Mouse (Mus musculus): ENCODE data around the gene Zfp142.
A peak's percentile ranks its signal among the peaks of the same experiment; 100 is the strongest.

Zfp142 gene

DNA sequence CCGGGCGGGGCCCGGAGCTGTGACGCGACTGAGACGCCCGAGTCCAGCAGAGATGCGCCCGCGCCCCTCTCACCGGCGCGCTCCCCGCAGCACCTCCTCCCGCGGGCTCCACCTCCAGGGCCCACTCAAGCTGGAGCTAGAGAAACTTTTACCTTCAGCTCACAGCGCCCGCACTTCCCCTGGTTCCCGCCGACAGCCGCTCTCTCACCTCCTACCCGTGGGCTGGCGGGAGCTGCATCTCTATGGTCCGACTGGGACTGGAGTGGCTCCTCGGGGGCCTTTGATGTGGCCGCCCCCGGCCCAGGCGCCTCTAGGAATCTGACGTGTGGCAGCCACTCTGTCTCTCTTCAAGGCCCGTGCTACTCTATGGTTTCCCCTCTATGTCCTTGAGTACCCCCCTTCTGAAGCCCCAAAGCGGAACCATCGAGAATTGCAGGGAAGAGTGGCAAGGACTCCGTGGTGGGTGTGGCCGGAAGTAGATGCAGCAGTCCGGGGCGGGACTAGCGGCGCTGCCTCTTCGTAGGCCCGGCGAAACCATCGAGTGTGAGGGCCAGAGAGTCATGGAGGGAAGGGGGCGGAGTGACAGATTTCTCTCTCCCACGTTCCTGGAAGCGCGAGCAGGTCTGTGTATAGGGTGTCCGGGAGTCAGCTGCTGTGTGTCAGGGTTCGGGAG lies at the start of gene Zfp142, which contains the start of gene Bcs1l:
Zfp142 (minus strand) TSS at position 474 of the 673 bp plus-strand sequence.
Bcs1l (plus strand) TSS at position 517 of the 673 bp plus-strand sequence.
- DNase-seq (ENCODE audit: low spot score in 2 of 2), result peak; percentile 94 to 96

DNA sequence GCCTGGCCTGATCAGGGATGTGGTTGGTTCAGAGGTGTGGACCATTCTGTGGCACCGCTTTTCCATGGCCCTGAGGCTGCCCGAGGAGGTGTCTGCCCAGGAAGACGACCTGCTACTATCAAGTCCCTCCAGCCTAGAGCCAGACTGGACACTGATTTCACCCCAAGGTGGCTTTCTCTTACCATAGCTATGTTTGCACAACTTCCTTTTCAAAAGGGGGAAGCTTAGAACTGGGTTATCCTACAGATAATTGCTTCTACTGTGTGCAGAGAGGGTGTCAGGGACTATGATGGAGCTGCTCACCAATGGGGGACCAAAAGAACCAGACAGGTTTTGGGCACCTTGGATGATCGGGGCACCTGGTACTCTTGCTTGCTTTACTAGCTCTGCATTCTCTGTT lies 44.7 kb upstream of the Zfp142 start:
- no peak for DNase-seq (ENCODE audit: low spot score in 2 of 2)

DNA sequence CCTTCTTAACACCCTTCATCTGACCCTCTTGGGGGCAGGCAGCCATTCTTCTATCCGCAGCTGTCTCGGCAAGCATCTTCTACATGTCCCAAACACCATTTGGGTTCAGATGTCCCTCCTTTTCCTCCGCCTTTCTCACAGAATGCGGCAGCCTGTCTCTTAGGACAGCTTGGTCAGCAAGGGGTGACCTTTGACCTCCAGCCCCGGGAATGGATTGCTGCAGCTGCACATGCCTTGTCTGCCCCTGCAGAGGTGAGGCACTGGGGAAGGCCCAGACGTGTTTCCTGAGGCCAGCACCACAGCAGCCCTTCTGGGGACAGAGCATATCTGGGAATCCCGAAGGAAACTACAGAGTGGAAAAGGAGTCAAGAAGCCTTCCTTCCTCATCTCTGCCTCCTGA lies 40.0 kb upstream of the Zfp142 start:
- no peak for DNase-seq (ENCODE audit: low spot score in 2 of 2)

DNA sequence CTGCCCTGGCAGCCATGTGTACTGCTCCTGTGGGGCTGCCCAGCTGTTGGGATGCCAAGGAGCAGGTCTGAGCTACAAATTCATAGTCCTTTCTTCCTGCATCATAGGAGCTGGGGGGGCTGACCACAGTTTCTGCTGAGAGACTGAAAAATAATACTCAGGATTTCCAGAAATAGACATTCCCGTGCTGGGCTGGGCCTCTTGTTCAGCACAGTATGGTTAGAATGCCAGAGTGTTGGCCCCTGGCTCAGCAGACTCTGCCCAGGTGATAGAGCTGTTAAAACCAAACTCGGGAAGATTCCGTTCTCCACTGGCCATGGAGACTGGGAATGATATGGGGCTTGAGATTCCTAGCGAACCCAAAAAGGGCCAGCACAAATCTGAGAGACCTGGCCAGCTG lies 38.0 kb upstream of the Zfp142 start:
- DNase-seq (ENCODE audit: low spot score in 2 of 2), result no peak

DNA sequence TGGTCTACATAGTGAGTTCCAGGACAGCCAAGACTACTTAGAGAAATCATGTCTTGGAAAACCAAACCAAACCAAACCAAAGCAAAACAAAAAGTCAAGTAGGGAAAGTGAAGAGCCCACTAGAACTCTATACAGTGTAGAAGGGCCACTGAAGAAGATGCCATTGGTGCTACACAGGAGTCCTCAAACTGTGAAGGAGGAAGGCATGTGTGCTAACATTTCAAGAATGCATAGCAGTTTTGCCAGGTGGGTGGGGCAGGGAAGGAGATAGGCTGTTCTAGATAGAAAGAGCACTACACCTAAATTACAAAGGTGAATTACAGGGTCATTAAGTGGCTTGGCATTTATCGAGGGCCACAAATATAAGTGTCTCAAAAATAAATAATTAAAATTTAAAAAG lies 36.1 kb upstream of the Zfp142 start:
- no peak for DNase-seq (ENCODE audit: low spot score in 2 of 2)

DNA sequence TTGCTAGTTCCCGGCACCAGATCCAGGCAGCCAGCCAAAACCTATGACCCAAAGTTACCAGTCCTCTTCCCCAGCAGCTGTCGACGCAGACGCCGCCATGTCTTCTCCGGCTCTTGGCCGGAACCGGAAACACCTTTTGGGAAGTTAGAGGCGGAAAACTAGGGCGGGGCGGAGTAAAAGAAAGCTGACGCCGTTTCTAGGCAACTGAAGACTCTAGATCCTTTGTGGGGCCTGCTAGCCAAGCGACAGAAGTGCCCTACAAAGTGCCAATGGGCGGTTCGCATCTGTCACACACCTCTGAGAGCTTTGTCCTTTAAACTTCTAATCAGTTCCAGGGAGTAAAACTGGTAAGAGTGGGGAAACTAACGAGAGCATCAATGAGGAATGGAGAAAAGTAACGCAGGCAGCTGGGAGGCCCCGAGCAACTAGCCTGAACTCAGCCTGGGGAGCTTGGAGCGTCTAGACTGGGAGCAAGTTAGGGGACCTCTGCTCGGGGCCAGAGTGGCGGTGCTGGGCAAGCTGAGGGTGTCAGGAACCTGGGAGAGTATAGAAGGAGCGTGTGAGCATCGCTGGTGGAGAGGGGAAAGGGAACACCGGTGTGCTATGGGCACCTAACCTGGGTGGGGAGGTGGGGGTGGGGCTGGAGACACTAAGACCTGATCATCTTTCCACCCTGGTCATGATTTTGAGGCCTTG lies 13.4 kb upstream of the Zfp142 start, which contains the start of the genes Rnf25 and Stk36:
Rnf25 (minus strand) TSS at position 131 of the 696 bp plus-strand sequence.
Stk36 (plus strand) TSS at position 179 of the 696 bp plus-strand sequence.
- DNase-seq (ENCODE audit: low spot score in 2 of 2), result peak; percentile 55 to 77

DNA sequence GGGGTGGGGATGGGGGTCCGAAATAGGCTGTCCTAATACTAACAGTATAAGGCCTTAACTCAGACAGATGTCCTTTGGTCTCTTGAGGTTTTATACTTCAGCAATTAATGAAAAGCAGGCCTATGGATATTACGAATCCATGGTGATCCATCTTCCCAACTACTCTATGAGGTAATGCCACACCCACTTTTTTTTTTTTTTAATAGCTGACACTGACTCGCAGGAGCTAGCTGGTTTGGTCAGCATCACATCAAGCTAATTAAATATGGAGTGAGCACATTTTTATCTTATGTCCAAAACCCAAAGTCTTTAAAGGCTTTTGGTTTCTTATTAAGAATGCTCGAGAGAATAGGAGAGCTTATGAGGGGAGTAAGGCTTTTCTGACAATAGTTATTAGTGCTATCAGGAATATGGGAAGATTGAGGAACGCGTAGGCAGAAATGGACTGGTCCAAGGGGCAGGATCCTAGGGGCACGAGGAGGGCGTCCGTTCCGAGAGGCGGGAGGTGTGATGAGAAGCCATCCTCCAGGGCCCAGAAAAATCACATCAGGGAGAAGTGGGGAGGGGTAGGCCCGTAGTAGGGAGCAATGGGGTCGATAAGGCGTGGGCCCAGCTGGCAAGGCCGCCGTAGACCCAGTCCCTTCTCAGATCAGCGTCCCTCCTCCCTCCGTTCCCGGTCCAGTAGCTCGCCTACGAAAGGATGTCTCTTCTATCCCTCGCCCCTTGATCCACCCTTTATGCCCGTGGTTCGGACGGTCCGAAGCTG lies 12.6 kb upstream of the Zfp142 start:
- no peak for DNase-seq (ENCODE audit: low spot score in 2 of 2)

DNA sequence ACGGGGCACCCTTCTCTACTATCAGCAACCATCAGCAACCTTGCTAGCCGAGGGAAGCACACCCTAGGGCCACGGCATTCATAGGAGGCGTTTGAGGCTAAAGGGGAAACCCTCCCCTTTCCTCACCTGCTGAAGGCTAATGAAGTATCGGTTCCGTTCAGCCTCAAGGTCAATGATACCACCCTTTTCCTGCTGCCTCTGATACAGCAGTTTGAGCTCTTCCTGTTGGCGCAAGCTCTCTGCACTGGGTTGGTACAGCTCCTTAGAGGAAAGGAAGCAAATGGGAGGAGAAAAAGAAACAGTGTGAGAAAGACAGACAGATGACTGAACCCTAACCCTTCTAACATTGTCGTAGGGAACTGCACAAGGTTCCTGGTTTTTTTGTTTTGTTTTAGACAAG lies 6.4 kb upstream of the Zfp142 start:
- no peak for DNase-seq (ENCODE audit: low spot score in 2 of 2)

DNA sequence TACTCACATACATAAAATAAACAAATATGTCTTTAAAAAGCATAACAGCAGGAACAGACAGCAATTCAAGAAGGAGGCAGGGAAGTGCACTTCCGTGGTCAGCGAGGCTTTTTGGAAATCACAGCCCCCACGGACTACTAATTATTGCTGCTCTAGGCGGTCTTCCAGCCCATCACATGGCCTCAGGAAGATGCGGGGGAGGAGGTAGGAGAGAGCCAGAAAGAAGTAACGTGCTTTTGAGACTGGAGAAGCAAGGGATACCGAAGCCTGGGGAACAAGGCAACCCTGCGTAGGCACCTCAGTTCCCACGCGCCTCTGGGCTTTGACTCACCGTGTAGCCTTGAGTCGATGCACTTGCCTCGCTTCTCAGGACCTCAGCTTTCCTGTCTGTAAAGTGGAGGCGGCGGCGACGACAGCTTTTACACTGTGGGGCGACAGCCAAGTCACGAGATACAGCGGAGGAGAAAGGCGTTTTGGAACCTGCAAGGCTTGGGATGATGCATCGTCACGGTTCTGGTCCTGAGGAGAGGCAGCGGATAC lies 743 bp downstream of the Zfp142 start:
- no peak for DNase-seq (ENCODE audit: low spot score in 2 of 2)

DNA sequence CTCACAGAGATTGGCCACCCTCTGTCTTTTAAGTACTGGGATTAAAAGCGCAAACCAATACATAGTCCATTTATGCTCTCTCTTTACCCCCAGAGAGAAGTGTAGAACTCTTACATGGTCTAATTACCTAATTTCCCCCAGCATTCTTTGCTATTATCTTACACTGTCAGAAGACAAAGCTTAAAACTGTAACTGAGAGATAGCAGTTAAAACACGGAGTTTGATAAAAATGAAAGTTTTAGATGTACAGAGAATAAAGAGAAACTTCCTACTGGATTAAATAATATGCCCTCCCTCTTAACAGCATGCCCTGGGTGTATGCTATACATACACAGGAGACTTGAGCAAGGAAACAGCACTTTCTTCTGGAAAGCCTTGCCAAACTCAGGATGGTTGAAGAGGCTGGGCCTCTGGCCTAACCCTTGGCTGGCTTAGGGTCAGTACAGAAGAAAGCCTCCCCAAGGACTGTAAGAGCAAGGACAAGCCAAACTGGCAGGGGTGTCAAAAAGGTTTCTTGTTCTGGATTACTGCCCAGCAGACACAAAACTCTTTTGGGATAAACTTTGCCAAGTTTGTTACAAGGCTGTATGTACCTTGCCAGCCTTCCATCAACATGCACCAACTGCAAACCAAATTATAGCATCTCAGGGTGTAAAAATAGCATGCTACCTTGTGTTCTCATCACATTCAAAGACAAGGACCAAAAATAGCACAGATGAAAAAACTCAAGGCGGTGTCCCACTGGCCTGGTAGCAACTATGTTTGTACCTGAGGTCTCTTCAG lies 3.2 kb downstream of the Zfp142 start:
- no peak for DNase-seq (ENCODE audit: low spot score in 2 of 2)

DNA sequence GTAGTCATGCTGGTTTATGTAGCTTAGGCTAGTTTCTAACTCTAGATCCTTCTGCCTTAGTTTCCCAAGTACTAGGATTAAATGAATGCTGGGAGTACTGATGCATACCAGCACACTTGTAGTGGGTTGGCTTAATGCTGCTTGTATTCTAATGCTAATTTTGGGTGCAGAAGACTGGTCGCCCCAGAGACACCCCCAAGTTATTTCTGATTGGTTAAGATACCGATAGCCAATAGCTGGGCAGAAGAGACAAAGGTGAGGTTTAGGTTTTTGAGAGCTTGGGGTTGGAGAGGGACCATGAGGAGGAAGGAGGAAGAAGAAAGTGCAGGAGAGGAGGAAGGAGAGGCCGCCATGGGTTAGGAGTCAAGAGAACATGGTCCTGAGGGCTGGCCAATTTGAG lies 5.4 kb downstream of the Zfp142 start:
- no peak for DNase-seq (ENCODE audit: low spot score in 2 of 2)

DNA sequence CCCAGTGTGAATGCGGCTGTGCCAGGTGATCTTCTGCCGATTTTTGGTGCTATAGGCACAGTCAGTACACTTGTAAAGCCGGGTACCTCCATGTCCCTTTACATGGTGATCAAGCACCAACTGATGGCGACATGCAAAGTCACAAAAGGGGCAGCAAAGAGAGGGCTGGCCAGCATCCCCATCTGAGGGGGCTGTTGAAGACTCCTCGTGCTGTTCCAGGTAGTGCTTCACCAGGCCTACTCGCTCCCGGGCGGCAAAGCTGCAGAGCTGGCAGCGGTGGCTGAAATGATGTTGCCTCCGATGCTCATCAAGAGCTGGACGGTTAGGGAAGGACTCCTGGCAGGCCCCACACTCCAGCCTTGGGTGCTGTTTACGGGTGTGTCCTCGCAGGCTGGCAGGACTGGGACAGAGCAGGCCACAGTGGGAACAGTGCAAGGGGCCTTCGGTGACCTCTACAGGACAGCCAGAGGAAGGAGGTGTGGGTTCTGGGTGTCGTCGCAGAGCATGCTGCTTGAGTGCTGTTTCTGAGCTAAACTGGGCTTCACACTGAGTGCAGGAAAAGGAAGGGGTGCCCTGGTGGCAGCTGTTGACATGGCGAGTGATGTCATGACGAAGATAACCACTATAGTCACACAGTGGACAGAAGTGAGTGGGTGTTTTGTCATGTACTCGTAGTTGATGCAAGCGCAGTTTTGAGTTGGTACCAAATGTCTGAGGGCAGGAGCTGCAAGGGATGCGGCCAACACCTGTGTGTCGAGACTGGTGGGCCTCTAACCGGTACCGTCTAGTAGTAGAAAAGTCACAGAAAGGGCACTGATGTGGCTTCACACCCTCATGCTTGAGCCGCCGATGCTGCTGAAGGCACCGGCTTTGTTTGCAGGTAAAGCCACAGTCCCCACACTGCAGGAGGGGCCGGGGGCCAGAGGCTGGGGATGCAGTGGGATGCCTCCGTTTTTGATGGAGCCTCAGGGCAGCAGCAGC lies 18.0 kb downstream of the Zfp142 start:
- DNase-seq (ENCODE audit: low spot score in 2 of 2), result no peak

DNA sequence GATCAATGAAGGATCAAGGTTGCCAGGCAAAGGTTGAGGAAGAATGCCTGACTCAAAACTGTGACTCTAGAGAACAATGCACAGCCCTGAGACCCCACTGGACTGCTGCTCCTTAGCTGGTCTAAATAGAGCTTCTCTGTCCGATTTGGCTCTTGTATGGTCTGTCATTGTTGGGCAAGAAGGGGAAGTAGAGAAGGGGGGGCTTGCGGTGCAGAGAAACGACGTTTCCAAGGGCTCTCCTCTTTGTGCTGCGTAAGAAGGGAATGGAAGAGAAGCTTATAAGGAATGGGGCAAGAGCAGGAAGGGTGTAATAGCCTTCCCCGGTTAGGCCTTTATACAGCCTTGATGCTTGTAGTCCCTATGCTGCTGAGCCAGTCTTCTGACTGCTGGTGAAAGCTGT lies 22.2 kb downstream of the Zfp142 start:
- no peak for DNase-seq (ENCODE audit: low spot score in 2 of 2)

DNA sequence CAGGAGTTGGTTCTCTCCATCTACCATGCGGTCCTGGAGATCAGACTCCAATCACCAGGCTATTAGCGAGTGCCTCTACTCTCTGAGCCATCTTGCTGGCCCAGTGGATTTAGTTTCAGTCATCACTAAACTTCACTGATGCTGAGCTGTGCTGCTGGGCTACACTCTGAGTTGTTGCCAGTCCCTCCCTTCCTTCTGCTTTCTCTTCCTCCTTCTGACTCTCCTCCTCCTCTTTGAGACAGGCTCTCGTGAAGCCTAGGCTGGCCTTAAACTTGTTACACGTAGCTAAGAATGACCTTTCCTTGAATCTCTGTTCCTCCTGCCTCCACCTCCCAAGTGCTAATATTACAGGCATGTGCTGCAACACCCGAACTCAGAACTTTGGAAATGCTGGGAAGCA lies 29.0 kb downstream of the Zfp142 start:
- no peak for DNase-seq (ENCODE audit: low spot score in 2 of 2)

DNA sequence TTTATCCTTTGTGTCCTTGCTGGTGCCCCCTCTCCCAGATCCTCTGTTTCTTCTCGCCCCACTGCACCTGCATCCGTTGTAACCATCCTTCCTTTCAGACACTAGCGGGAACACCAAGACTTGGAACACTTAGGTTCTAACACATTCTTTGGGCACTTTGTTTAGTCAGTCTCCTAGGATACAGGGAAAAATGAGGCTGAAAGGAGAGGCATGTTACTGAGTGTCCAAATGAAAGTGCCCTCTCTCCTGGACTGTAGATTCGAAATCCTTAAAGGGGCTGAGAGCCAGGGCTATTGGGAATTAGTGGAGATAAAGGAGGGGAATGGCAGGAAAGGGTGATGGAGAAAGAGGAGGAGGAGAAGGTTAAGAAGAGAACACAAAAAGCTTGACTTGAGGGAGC lies 43.9 kb downstream of the Zfp142 start, which contains the start of gene Usp37:
Usp37 (minus strand) TSS at position 101 of the 400 bp plus-strand sequence.
- no peak for DNase-seq (ENCODE audit: low spot score in 2 of 2)

DNA sequence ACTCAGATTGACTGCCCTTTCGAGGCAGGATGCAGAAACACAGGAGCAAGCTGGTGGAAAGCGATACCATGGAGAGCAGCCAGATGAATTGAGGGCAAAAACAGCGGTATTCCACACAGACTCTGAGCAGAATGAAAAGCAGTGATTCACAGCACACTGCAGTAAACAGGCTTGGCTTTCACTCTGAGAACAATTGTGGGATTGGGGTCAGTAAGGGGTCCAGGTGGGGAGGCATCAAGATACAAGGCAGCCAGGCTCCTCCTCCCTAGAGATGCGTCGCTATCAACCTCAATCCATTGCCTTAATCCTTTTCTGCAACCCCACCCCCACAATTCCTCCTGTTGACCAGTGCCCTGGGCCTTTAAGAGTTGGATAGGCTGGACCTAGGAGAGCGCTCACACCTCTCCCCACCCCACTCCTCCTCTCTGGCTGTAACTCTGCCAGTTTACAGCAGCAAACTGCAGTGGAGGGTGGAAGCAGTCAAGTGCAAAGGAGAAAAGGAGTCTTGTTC lies 45.5 kb downstream of the Zfp142 start, which contains the start of gene Plcd4:
Plcd4 (plus strand) TSS at position 438 of the 511 bp plus-strand sequence.
- peak in 1 of 2 experiments; percentile 13 for DNase-seq (ENCODE audit: low spot score in 2 of 2)

DNA sequence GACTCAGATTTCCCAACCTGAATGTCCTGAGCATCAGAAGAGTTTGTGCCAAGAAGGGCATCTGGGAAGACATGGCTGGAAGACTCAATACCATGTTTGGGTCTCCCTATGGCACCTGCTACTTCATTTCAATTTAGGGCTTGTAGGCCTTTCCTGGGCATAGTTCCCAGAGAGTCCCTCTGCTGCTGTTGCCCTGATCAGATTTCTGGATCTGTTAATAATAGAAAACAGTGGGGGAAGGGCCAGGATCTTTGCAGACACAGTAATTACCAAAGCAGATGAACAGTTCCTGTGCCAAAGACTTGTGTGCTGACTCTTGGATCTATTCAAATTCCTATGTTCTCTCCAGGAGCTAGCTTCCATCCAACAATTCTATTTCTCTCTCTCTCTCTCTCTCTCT lies 49.4 kb downstream of the Zfp142 start:
- peak in 1 of 2 experiments; percentile 40 for DNase-seq (ENCODE audit: low spot score in 2 of 2)

DNA sequence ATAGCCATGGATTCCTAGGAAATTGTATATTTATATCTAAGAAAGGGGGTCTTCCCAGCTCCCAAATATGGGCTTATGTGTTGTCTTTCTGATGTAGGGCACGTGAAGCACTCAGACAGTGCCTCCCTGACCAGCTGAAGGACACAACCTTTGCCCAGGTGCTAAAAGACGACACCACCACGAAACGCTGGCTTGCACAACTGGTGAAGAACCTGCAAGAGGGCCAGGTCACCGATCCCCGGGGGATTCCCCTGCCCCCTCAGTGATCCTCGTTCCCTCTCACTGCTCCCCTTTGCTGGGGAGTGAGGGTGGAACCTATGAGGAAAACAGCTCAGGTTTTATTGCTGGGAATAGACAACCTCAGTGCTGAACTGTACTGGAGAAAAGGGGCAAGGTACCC lies 59.5 kb downstream of the Zfp142 start:
- no peak for DNase-seq (ENCODE audit: low spot score in 2 of 2)

DNA sequence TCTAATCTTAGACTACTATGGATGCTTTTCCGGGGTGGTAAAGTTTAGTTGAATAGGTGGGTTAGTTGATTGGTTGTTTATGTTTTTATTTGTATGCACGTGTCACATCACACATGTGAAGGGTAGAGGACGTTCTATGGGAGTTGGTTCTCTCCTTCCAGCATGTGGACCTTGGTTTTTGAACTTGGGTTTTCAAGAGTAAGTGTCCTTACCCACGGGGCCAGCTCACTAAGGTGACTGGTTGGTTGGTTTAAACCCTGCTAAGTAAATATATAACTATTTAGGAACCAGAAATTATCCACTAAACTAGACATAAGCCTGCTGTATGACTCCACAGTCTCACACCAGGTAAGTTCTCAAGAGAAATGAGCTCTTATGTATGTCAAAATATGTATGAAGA lies 63.3 kb downstream of the Zfp142 start:
- no peak for DNase-seq (ENCODE audit: low spot score in 2 of 2)

DNA sequence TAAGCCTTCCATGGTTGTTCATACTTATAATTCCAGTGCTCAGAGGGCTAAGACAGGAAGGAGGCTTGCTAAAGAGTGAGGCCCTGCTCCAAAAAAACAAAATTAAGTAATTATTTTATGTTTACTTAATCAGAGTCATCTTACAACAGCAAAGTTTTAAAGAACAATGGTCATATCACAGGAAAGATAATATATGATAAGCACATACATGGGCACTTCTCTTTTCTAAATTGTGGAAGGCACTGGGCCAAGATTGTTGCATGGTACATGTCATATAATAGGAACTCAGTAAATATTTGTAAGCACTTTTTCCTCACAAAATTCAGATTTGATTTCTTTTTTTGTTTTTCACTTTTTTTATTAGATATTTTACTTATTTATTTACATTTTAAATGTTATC lies 68.2 kb downstream of the Zfp142 start:
- no peak for DNase-seq (ENCODE audit: low spot score in 2 of 2)
